Comparison of ENCODE assay signal across 9 mouse cellular contexts in the genomic region with DNA sequence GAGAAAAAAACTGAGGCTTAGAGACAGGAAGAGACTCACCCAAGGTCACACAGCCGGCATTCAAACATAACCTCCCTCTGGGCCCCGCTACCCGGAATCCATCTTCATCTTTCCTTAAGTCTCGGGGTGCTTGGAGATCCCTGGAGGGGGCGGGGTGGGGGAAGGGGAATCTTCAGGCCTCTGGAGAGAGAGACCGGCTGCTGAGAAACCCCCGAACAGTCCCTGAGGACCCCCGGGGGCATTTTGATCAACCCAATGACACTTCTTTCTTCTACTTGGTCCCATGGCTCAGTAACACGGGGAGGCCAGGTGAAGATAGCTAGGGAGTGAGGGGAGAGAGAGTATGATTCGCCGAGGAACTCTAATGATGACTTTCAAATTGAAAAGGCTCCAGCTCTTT. TPM values are rescaled to one million over a fixed set of nuclear protein-coding genes. Genes with fewer than 3 reads are reported as not detected.
DNase-seq lines count a peak whose midpoint lies in the region; ATAC-seq and TF ChIP-seq lines count a peak whose summit lies in the region.
"Had no signal": no experiment of that assay in that cellular context is flagged by ENCODE, and none has a peak within 500 bp of the region (broad histone marks: within the 10 kb centered on the region; RNA-seq: fewer than 3 reads in every experiment).

No protein-coding gene starts in this region.

- peak overlapping the region; percentile 90 for H3K9ac ChIP-seq in heart, embryonic 11.5 days (ENCODE audit: low read depth, low read length)
- peak overlapping the region; percentile 80 for H3K9ac ChIP-seq in ES-Bruce4 (ENCODE audit: low read depth, poor library complexity, severe bottlenecking)
- peak overlapping the region; percentile 86 for H3K9ac ChIP-seq in forebrain, postnatal 0 days
- H3K9ac ChIP-seq in liver, postnatal 0 days (replicated peaks): no peak overlapping the region

- peak overlapping the region; percentile 82 for H3K4me3 ChIP-seq in heart, embryonic 11.5 days (ENCODE audit: low read depth, low read length)
- peak overlapping the region; percentile 86 for H3K4me3 ChIP-seq in ES-Bruce4 (ENCODE audit: low read depth, low read length)
- peak overlapping the region; percentile 74 for H3K4me3 ChIP-seq in forebrain, postnatal 0 days (ENCODE audit: low read depth, low read length)
- H3K4me3 ChIP-seq in liver, postnatal 0 days (ENCODE audit: low read depth, low read length): peak overlapping the region; percentile 55; the same call in 1 of the 2 replicates

- TF ChIP-seq CTCF in ES-Bruce4 (IDR thresholded peaks at IDR 0.05; ENCODE audit: low read depth, low read length): no peak
- TF ChIP-seq CTCF in forebrain, postnatal 0 days (IDR thresholded peaks at IDR 0.05; ENCODE audit: low read depth): no peak
- no peak for TF ChIP-seq CTCF in liver, postnatal 0 days (IDR thresholded peaks at IDR 0.05; ENCODE audit: low read depth)

- no peak for DNase-seq in heart, postnatal 14 days
- no peak for DNase-seq in forebrain, postnatal 0 days
- no peak for DNase-seq in liver, postnatal 0 days
- no peak for DNase-seq in Muller cell, postnatal 12 days (ENCODE audit: inconsistent ontology term)
- no peak for DNase-seq in adrenal gland, adult 8-10 months
- no peak for DNase-seq in cerebellum, postnatal 36 days

- ATAC-seq in heart, embryonic 11.5 days (replicated peaks; ENCODE audit: insufficient number of reproducible peaks, low FRiP score, low TSS enrichment): no peak
- ATAC-seq in forebrain, postnatal 0 days: no peak
- ATAC-seq in liver, postnatal 0 days: no peak

- peak overlapping the region; percentile 86 for H3K27ac ChIP-seq in heart, embryonic 11.5 days (ENCODE audit: low read depth, low read length)
- no peak overlapping the region for H3K27ac ChIP-seq in ES-Bruce4 (ENCODE audit: insufficient read depth, low read length)
- no peak overlapping the region for H3K27ac ChIP-seq in forebrain, postnatal 0 days (ENCODE audit: low read depth, low read length)
- H3K27ac ChIP-seq in liver, postnatal 0 days (ENCODE audit: low read depth): no peak overlapping the region
- H3K27ac ChIP-seq: macrophage had no signal

- H3K9me3 ChIP-seq in heart, embryonic 11.5 days (replicated peaks; ENCODE audit: control insufficient read depth, low read length): no peaks in the 10 kb centered on the region
- no peaks in the 10 kb centered on the region for H3K9me3 ChIP-seq in ES-Bruce4 (replicated peaks; ENCODE audit: control insufficient read depth, insufficient read depth, low read length, poor library complexity, severe bottlenecking)
- no peaks in the 10 kb centered on the region for H3K9me3 ChIP-seq in forebrain, postnatal 0 days (ENCODE audit: low read length)
- H3K9me3 ChIP-seq in liver, postnatal 0 days (ENCODE audit: low read length): no peaks in the 10 kb centered on the region

- TF ChIP-seq POLR2A in ES-Bruce4 (IDR thresholded peaks at IDR 0.05; ENCODE audit: insufficient read depth, low read length): no peak

- intact Hi-C loops in heart, postnatal 14 days (cut with DNase I): loop anchor here (2.0 to 5.0 kb wide), 2 partner anchors 15 to 36 kb away; a partner anchor contains a TSS

- peaks cover 23% of the 10 kb centered on the region for H3K4me1 ChIP-seq in heart, embryonic 11.5 days (ENCODE audit: control insufficient read depth, insufficient read depth, low read length)
- H3K4me1 ChIP-seq in ES-Bruce4 (ENCODE audit: control insufficient read depth, insufficient read depth, low read length): no peaks in the 10 kb centered on the region
- H3K4me1 ChIP-seq in forebrain, postnatal 0 days (ENCODE audit: insufficient read depth): peaks cover 7% of the 10 kb centered on the region; the same call in 1 of the 2 replicates
- peaks cover 17% of the 10 kb centered on the region for H3K4me1 ChIP-seq in liver, postnatal 0 days (ENCODE audit: insufficient read depth)

- H3K36me3 ChIP-seq in heart, embryonic 11.5 days (ENCODE audit: control insufficient read depth, insufficient read depth, low read length): peaks cover under 1% of the 10 kb centered on the region
- no peaks in the 10 kb centered on the region for H3K36me3 ChIP-seq in ES-Bruce4 (ENCODE audit: control insufficient read depth, insufficient read depth, low read length, poor library complexity, severe bottlenecking)
- H3K36me3 ChIP-seq in forebrain, postnatal 0 days (ENCODE audit: insufficient read depth): no peaks in the 10 kb centered on the region
- H3K36me3 ChIP-seq in liver, postnatal 0 days (replicated peaks; ENCODE audit: insufficient read depth, low read length): peaks cover 4% of the 10 kb centered on the region; the same call in 1 of the 2 replicates

- TF ChIP-seq EP300 in ES-Bruce4 (IDR thresholded peaks at IDR 0.05; ENCODE audit: insufficient read depth, low read depth, low read length): no peak
- no peak for TF ChIP-seq EP300 in liver, postnatal 0 days (IDR thresholded peaks at IDR 0.05; ENCODE audit: low read depth)

- 3% methylated on average over 11 of the region's 11 CpGs for WGBS in heart, embryonic 11.5 days (ENCODE audit: insufficient replicate concordance)
- 11% methylated on average over 11 of the region's 11 CpGs for WGBS in forebrain, postnatal 0 days
- WGBS in liver, postnatal 0 days (ENCODE audit: insufficient replicate concordance): 33% methylated on average over 11 of the region's 11 CpGs

- peak overlapping the region; percentile 66 for H3K4me2 ChIP-seq in heart, embryonic 11.5 days
- H3K4me2 ChIP-seq in forebrain, postnatal 0 days (ENCODE audit: low read depth): peak overlapping the region; percentile 82
- H3K4me2 ChIP-seq in liver, postnatal 0 days (ENCODE audit: low read depth, low read length): peak overlapping the region; percentile 92; the same call in 1 of the 2 replicates

- no peaks in the 10 kb centered on the region for H3K27me3 ChIP-seq in heart, embryonic 11.5 days (ENCODE audit: control insufficient read depth, insufficient read depth, low read length)
- no peaks in the 10 kb centered on the region for H3K27me3 ChIP-seq in ES-Bruce4 (ENCODE audit: control insufficient read depth, insufficient read depth, low read length, poor library complexity, severe bottlenecking)
- no peaks in the 10 kb centered on the region for H3K27me3 ChIP-seq in forebrain, postnatal 0 days (ENCODE audit: insufficient read depth, low read length)
- H3K27me3 ChIP-seq in liver, postnatal 0 days (ENCODE audit: insufficient read depth, low read length): peaks cover 16% of the 10 kb centered on the region

RNA-seq across cellular contexts. Expression of a gene that starts 0.9 kb away (rescaled TPM):
- polyA plus RNA-seq in heart, embryonic 11.5 days (2014; fragmentation: Nextera tagmentation; extraction: Ambion mirVana): 9.5 and 10.6 TPM in 2 replicates
- 10 to 100 TPM; 18.6 to 19.0 TPM for total RNA-seq in heart, postnatal 14 days (2021)
- 19.2 and 20.8 TPM in 2 replicates for polyA plus RNA-seq in ES-Bruce4 (2011; ENCODE audit: insufficient read depth, insufficient read length, low read depth, missing spikeins)
- total RNA-seq in forebrain, postnatal 0 days (2014; rRNA removed): 69.0 and 70.3 TPM in 2 replicates
- 7.8 and 8.6 TPM in 2 replicates for polyA plus RNA-seq in forebrain, postnatal 0 days (2015; fragmentation: Nextera tagmentation; extraction: Ambion mirVana)
- polyA plus RNA-seq in liver, postnatal 0 days (2015; fragmentation: Nextera tagmentation; extraction: Ambion mirVana): 0.09 TPM in 2 replicates
- 1 to 10 TPM; 4.2 to 5.9 (median 4.6) TPM for total RNA-seq in adrenal gland, adult 8-10 months (2022)

RNA-seq across cellular contexts. Expression of a gene that starts 15.6 kb away (rescaled TPM):
- 3.5 and 4.2 TPM in 2 replicates for polyA plus RNA-seq in heart, embryonic 11.5 days (2014; fragmentation: Nextera tagmentation; extraction: Ambion mirVana)
- under 1 TPM; 0.81 to 0.98 TPM for total RNA-seq in heart, postnatal 14 days (2021)
- polyA plus RNA-seq in ES-Bruce4 (2011; ENCODE audit: insufficient read depth, insufficient read length, low read depth, missing spikeins): 4.5 and 4.6 TPM in 2 replicates
- not detected in 2 replicates for total RNA-seq in forebrain, postnatal 0 days (2014; rRNA removed)
- 9.3 and 16.4 TPM in 2 replicates for polyA plus RNA-seq in forebrain, postnatal 0 days (2015; fragmentation: Nextera tagmentation; extraction: Ambion mirVana)
- 0.15 and 0.20 TPM in 2 replicates for polyA plus RNA-seq in liver, postnatal 0 days (2015; fragmentation: Nextera tagmentation; extraction: Ambion mirVana)
- total RNA-seq in adrenal gland, adult 8-10 months (2022): 1 to 10 TPM in 1 of 4 experiments, under 1 TPM in 1, not detected in 2; 1.00 to 1.0 TPM
- polyA plus RNA-seq: macrophage had no signal

RNA-seq across cellular contexts. Expression of a gene that starts 30.3 kb away (rescaled TPM):
- polyA plus RNA-seq in heart, embryonic 11.5 days (2014; fragmentation: Nextera tagmentation; extraction: Ambion mirVana): 0.19 and 0.34 TPM in 2 replicates
- 1 to 10 TPM; 1.4 to 1.6 TPM for total RNA-seq in heart, postnatal 14 days (2021)
- not detected in 2 replicates for polyA plus RNA-seq in ES-Bruce4 (2011; ENCODE audit: insufficient read depth, insufficient read length, low read depth, missing spikeins)
- total RNA-seq in forebrain, postnatal 0 days (2014; rRNA removed): 0.15 TPM in 1 of 2 replicates, not detected in the other
- 0.08 and 0.09 TPM in 2 replicates for polyA plus RNA-seq in forebrain, postnatal 0 days (2015; fragmentation: Nextera tagmentation; extraction: Ambion mirVana)
- polyA plus RNA-seq in liver, postnatal 0 days (2015; fragmentation: Nextera tagmentation; extraction: Ambion mirVana): 1.1 and 1.7 TPM in 2 replicates
- 1 to 10 TPM; 2.4 to 3.3 (median 2.6) TPM for total RNA-seq in adrenal gland, adult 8-10 months (2022)

RNA-seq across cellular contexts. Expression of a gene that starts 33.3 kb away (rescaled TPM):
- polyA plus RNA-seq in heart, embryonic 11.5 days (2014; fragmentation: Nextera tagmentation; extraction: Ambion mirVana): 10.8 and 11.6 TPM in 2 replicates
- 10 to 100 TPM; 35.3 to 35.9 TPM for total RNA-seq in heart, postnatal 14 days (2021)
- polyA plus RNA-seq in ES-Bruce4 (2011; ENCODE audit: insufficient read depth, insufficient read length, low read depth, missing spikeins): 18.4 and 18.5 TPM in 2 replicates
- 2.9 and 3.9 TPM in 2 replicates for total RNA-seq in forebrain, postnatal 0 days (2014; rRNA removed)
- polyA plus RNA-seq in forebrain, postnatal 0 days (2015; fragmentation: Nextera tagmentation; extraction: Ambion mirVana): 2.7 and 4.0 TPM in 2 replicates
- 4.3 and 5.0 TPM in 2 replicates for polyA plus RNA-seq in liver, postnatal 0 days (2015; fragmentation: Nextera tagmentation; extraction: Ambion mirVana)
- total RNA-seq in adrenal gland, adult 8-10 months (2022): 10 to 100 TPM; 17.0 to 27.1 (median 20.9) TPM

RNA-seq across cellular contexts. Expression of a gene that starts 47.9 kb away (rescaled TPM):
- polyA plus RNA-seq in heart, embryonic 11.5 days (2014; fragmentation: Nextera tagmentation; extraction: Ambion mirVana): 150 and 156 TPM in 2 replicates
- 100 to 1,000 TPM; 228 to 250 TPM for total RNA-seq in heart, postnatal 14 days (2021)
- 358 and 368 TPM in 2 replicates for polyA plus RNA-seq in ES-Bruce4 (2011; ENCODE audit: insufficient read depth, insufficient read length, low read depth, missing spikeins)
- total RNA-seq in forebrain, postnatal 0 days (2014; rRNA removed): 1,323 and 1,444 TPM in 2 replicates
- polyA plus RNA-seq in forebrain, postnatal 0 days (2015; fragmentation: Nextera tagmentation; extraction: Ambion mirVana): 403 and 424 TPM in 2 replicates
- 58.8 and 60.3 TPM in 2 replicates for polyA plus RNA-seq in liver, postnatal 0 days (2015; fragmentation: Nextera tagmentation; extraction: Ambion mirVana)
- total RNA-seq in adrenal gland, adult 8-10 months (2022): 100 to 1,000 TPM; 278 to 314 (median 294) TPM
